Mouse (Mus musculus) layer of hippocampus, adult 18-20 months (tissue): Measurements from ENCODE around the gene Olr1. TPM values are rescaled to one million over a fixed set of nuclear protein-coding genes. Genes with fewer than 3 reads are reported as not detected.
"Not testable (repeated sequence)": the region's sequence is repeated elsewhere in the genome, so short reads cannot be mapped to it uniquely, and the experiment has no call there.

Experiments
- DNase-seq, 2 experiments: peaks; one replicate each; pipeline ENCODE4 v3.0.0; 2022; ENCODE audit warnings: low spot score in 2 of 2
- total RNA-seq, 2 experiments: library from RNA; stranded (reverse); gene quantifications; 2 replicates each; pipeline ENCODE4 v1.2.3; 2021

Gene Olr1
- total RNA-seq, 2 experiments from 2014 or later: not detected

DNA sequence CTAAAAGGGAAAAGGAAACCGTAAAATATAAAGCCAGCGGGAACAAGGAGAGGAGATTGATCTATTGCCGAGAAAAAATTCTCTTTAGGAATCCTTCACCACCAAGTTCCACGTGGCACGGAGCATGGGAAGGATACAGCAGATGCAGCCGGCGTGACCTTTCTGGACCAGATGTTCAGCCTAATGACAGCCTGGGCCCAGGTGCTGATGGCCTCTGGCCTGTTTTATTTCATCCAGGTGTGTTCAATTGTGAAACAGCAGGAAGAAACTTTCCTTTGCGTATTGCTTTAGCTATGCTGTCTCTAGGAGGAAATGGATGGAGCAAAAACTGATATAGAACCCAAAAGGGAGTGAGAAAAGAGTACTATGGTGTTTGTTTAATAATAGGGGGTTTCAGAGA is 5.9 kb upstream of the Olr1 start:
- no peak for DNase-seq

GRCm38 (mm10) chr6:129512367-129512766 is 5.4 kb upstream of the Olr1 start, which contains the start of gene Tmem52b:
Tmem52b (plus strand) TSS chr6:129512555.
- DNase-seq: no peak

GRCm38 (mm10) chr6:129510120-129510911 is 3.4 kb upstream of the Olr1 start:
- no peak for DNase-seq

DNA sequence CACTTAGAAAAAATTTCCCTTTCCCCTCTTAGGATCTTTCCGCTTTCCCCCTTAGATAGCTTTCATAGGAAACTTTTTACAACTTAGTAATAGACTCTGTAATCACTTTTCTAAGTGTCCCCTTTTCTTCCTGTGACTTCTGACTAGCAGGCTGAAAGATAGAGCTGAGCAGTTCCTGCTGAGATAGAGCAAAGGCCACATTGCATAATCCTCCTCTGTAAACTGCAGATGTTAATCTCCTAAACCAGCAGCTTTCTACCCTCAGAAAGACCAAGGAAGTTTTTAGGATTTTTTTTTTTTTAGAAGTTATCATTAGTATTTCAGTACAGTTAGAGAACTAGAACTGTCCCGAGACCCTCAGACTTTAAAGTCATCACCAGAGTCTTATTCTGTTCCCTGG is 3.5 kb downstream of the Olr1 start:
- DNase-seq: no peak

DNA sequence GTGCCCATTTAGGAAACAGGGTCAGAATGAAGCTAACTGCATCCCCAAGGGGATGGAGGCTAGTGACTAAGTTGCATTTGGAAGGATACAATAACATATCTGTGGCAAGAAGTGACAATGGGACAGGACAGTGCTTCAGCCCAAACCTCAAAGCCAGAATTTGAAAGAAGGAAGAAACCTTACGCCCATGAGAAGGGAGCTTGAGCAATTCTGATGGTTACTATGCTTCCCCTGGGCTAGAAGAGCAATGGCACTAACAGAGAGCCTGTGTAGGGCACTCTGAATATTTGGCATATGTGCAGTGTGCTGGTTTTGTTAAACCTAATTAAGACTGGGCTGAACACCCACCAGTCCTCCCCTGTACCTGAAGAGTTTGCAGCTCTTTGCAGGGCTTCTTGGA is 7.4 kb downstream of the Olr1 start:
- DNase-seq: not testable (repeated sequence)

DNA sequence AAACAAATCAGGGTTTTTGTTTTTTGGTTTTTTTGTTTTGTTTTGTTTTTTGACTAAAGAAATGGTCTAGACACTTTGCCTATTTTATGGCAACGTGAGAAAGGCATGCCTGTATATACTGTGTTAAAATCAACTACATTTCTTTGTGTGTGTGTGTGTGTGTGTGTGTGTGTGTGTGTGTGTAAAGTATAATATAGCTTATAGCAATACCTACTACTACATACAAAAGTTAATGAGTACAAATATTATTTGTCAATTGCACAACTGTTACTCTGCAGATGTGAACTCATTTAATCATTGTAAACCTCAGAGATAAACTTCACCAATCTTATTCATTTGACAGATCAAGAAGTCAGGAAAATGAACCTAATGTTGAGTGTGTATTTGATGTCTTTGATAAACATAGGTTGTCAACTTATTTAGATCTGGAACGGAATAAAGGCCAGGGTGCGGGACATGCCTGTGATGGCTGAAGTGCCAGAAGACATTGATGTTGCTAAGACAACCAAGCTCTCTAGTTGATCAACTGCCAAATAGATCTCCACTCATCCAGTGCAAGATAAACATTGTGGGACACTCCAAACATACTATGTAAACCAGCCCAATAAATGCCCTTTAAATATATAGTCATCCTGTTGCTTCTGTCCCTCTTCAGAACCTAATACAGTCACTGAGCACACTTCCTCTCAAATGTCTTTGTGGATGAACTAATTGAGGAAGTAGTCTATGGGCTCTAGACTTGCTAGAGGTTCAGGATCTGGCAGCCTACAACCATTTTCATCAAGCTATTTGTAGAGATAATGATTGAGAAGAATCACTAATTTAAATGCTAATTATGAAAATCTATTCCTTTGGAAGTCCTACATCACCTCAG is 9.4 kb downstream of the Olr1 start:
- no peak for DNase-seq

DNA sequence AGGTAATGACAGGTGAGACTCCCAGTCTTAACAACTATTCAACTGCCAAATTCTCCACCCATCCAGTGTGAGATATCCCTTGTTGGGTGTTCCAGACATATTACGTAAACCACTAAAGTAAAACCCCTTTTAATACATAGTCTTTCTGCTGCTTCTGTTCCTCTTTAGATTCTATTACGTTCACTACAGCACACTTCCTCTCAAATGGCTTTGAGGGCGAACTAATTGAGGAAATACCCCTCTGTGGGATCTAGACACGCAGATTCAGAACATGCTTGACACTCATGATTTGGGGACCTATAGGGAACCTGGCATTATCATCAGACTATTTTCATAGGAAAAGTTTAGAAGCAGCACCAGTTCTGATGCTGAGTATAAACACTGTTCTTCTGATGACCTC is 12.0 kb downstream of the Olr1 start:
- no peak for DNase-seq

DNA sequence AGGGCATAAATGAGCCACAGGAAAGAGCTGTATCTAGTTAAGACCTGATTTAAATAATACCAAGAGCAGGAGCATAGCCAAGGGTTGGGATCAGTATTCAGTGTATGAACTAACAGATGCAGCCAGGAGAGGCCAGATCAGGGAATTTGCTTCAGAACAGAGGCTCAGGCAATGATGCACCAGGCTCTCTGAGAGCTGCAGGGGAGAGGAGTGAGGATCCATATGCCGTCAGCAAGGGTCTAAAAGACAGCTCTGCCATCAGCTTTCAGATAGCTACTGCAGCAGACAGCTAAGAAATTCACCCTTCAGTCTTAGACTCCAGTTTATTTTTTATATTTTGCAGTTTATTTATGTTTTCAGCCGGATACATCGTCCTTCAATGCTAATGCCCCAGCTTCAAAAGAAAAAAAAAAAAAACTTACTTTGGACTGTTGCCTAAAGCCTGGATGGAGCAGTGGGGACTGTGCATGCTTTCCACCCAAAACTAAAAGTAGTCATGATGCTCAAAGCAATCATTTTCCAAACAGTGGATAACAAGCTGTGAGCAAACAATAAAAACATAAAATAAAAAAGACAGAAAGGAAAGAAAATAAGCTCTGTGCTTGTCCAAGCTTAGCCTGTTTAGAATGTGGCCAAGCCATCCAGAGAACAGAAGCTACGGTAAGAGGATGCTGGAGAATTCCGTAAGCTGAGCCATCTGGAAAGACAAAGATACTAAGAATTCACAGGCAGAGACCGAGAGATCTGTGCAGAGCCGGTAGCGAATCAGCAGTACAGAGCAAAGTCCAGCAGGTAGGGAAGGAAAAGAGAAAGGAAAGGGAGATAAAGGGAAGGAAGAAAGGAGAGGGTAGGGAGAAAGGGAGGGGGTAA is 26.6 kb downstream of the Olr1 start:
- DNase-seq: peak; percentile 25 to 68

DNA sequence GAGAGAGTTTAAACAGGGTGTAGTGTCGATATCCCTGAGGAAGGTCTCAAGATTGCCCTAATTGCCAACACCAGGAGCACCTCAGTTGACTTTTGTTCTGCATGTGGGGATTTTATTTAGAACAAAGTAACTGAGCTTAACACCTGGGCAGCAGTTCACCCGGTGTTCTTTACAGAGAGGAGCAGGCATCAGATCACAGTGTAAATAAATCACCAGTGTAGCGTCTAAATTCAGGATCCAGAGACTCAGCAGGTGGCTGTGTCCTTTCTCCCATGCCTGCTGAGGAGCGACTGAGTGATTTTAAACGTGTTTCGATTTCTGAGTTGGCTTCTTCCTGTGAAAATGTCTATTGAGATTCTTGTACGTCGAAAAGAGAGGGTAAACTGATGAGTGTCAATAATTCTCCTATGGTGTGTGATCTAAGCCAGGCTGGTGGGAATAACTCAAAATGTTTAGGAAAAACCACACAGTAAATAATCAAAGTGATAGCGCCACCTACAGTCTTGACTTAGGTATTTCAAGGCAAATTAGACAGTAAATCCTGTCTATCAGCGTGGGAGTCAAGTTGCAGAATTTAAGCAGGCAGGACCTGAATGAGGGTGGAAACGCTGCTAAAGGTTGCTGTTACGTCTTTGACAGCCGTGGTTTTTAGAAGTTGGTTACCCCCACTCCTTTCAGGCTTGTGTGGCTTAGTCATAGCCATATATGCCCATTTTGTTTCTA is 30.4 kb downstream of the Olr1 start:
- peak; percentile 5 to 65 for DNase-seq

GRCm38 (mm10) chr6:129472627-129473026 is 34.3 kb downstream of the Olr1 start:
- DNase-seq: no peak

DNA sequence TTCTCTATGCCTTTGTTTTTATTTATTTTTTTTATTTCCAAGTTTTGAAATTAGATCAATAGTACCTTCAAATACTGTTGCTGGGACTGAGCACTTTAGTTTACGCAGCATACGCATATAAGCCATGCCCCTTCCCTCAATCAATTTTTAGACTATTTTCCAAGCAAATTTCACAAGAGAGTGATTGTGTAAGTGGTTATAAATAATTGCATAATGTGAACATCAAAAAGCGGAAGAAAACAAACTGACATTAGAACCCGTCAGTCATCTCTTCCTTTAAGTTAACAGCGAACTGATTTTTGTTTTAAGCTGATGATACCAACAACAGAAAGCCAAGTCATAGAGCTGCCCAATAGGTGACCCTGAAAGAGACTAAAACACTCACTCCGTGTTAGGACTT is 35.6 kb downstream of the Olr1 start:
- DNase-seq: no peak

DNA sequence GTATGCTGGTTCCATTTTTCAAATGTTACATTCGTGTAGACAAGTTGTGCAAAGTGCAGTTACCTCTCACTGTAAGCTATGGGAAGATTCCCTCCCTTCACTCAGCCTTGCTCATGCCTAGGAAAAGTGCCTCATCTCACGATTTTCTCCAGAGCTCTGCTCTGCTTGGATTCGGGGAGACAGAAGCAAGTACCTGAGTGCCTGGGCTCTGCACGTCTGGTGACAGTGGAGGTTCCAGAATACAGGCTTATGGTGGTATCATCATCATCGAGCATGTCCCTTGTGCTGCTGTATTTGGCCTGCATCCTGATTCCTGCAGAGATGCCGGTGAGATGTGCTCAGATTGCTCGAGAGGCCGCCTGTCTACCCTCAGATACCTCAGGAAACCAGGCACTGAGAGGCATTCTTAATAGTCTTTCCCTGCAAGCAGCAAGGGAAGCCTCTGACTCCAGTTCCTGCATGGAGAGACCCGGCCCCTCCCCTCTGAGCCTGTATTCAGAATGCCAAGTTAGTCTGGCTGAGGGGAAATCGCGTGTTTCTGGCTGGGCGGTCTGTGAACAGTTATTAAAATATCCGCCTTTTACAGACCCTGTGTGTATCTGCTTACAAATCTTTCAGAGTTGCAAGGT is 55.4 kb downstream of the Olr1 start, which contains the start of gene Clec1a:
Gene Clec1a (minus strand): TSS at position 590 of the 629 bp plus-strand sequence.
- DNase-seq: peak; percentile 4 to 27

DNA sequence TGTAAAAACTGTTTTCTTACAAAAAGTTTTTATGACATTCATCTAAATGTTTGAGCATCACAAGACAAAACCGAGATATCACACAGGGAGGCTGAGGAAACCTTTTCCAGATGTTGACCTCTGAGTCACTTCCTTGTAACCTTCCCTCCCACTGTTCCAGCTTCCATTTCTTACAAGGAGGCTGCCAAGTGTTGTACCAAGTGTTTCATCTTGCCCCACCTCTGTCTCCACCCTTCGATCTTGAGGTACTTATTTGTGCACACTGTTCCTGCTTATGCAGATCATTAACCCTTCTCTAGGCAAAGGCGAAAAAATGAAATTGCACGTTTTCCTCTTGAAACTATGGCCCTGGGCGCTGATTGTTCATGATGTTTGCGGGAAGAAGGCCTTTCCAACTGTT is 57.2 kb downstream of the Olr1 start:
- no peak for DNase-seq

DNA sequence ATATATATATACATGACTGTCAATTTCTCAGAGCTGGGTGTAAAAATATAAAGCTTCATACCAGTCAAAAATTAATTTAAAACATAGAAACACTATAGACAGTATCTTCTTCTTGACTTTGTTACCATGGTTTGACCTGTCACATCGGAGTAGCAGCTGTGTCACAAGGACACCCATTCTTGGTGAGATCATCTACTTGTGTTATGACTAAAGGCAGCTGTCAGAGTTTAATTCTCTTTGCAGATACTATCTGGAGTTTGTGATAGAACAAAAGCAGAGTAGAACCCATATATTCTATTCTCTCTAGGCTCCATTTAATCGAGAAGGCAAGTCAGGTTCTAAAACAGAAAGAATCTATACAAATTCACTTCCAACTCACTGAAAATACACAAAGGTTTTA is 68.9 kb downstream of the Olr1 start:
- no peak for DNase-seq

GRCm38 (mm10) chr6:129436025-129436424 is 70.9 kb downstream of the Olr1 start:
- DNase-seq: no peak

Other genes starting within 250 kb of the Olr1 start
- gene Cd69, start 231.7 kb downstream of the Olr1 start, total RNA-seq: not detected
- gene 4922502D21Rik, start 175.4 kb downstream of the Olr1 start, total RNA-seq: not detected
- gene Clec12a, start 164.5 kb downstream of the Olr1 start, total RNA-seq: not detected
- not detected for gene Clec12b, start 121.3 kb downstream of the Olr1 start, total RNA-seq
- gene Clec1b, start 109.9 kb downstream of the Olr1 start, total RNA-seq: not detected
- not detected for gene Clec9a, start 98.3 kb downstream of the Olr1 start, total RNA-seq
- gene Clec1a, start 55.2 kb downstream of the Olr1 start, total RNA-seq: 1 to 10 TPM; 4.2 TPM
- gene Tmem52b, start 5.4 kb upstream of the Olr1 start, total RNA-seq: not detected
- gene Gabarapl1, start 26.0 kb upstream of the Olr1 start, total RNA-seq: 100 to 1,000 TPM; 745 to 780 TPM
- not detected for gene Klre1, start 70.7 kb upstream of the Olr1 start, total RNA-seq
- gene Klrd1, start 84.6 kb upstream of the Olr1 start, total RNA-seq: not detected
- not detected for gene Klrk1, start 116.7 kb upstream of the Olr1 start, total RNA-seq
- not detected for gene Klrc3, start 136.2 kb upstream of the Olr1 start, total RNA-seq
- gene Klrc2, start 153.5 kb upstream of the Olr1 start, total RNA-seq: not detected
- not detected for gene Klrc1, start 171.8 kb upstream of the Olr1 start, total RNA-seq
- not detected for gene Klri1, start 210.0 kb upstream of the Olr1 start, total RNA-seq
- gene Klri2, start 233.3 kb upstream of the Olr1 start, total RNA-seq: not detected